Mouse (Mus musculus) liver, adult 2 months (tissue): ENCODE data around the gene Smtnl1. TPM values are rescaled to one million over a fixed set of nuclear protein-coding genes. Genes with fewer than 3 reads are reported as not detected.

Source experiments
- DNase-seq: peaks from one replicate; pipeline ENCODE4 v3.0.0-alpha.2; 2011; ENCODE audit warnings: low read depth, low spot score; ENCODE audit errors: extremely low read depth
- H3K27ac ChIP-seq: fragments of 200-500 bp; replicated peaks from 2 replicates; pipeline ENCODE4 v1.5.1; 2012; ENCODE audit warnings: low read depth, mild to moderate bottlenecking, control low read depth, inconsistent platforms, low read length; ENCODE audit not compliant: insufficient read depth
- H3K27me3 ChIP-seq: fragments of 200-500 bp; 2 replicates; pipeline ENCODE4 v1.6.1; 2012; ENCODE audit warnings: mild to moderate bottlenecking, moderate library complexity, low read length, inconsistent platforms; ENCODE audit not compliant: control insufficient read depth, insufficient read depth
- H3K36me3 ChIP-seq: fragments of 200-500 bp; 2 replicates; pipeline ENCODE4 v1.6.1; 2012; ENCODE audit warnings: low read length, inconsistent platforms; ENCODE audit not compliant: control insufficient read depth, insufficient read depth
- H3K4me1 ChIP-seq: fragments of 200-500 bp; 2 replicates; pipeline ENCODE4 v1.6.1; 2011; ENCODE audit warnings: low read length; ENCODE audit not compliant: control insufficient read depth, insufficient read depth
- H3K4me3 ChIP-seq: fragments of 200-500 bp; 2 replicates; pipeline ENCODE4 v1.5.1; 2011; ENCODE audit warnings: low read depth, mild to moderate bottlenecking, control low read depth, low read length, moderate library complexity; ENCODE audit not compliant: insufficient read depth
- H3K79me2 ChIP-seq: fragments of 200-500 bp; 2 replicates; pipeline ENCODE4 v1.6.1; 2012; ENCODE audit warnings: inconsistent platforms, mild to moderate bottlenecking, low read length, moderate library complexity; ENCODE audit not compliant: control insufficient read depth, insufficient read depth
- H3K9ac ChIP-seq: fragments of 200-500 bp; 2 replicates; pipeline ENCODE4 v1.6.1; 2012; ENCODE audit warnings: low read depth, mild to moderate bottlenecking, control low read depth, inconsistent platforms, low read length
- CTCF ChIP-seq: fragments of 200-500 bp; IDR thresholded peaks from 2 replicates; pipeline ENCODE4 v1.5.1; 2011; ENCODE audit warnings: low read depth, low read length, control low read depth
- POLR2A ChIP-seq: fragments of 200-500 bp; IDR thresholded peaks from 2 replicates; pipeline ENCODE4 v1.6.1; 2011; ENCODE audit warnings: low read length, control low read depth; ENCODE audit not compliant: insufficient read depth; ENCODE audit errors: extremely low read depth
- WGBS: fragments of 180-500 bp; shearing (Covaris S2); methylation state at CpG from one replicate; pipeline ENCODE4 v1.1.7; 2018; 5-methylcytosine and 5-hydroxymethylcytosine counted together
- polyA plus RNA-seq: library from polyadenylated mRNA; depleted of rRNA; stranded (reverse); fragments of >200 nt; gene quantifications from 2 replicates; pipeline ENCODE4 v1.2.3, GENCODE M21; 2012; rRNA removed
- total RNA-seq: library from RNA; depleted of rRNA; stranded (reverse); fragments of >200 nt; gene quantifications from 2 replicates; pipeline ENCODE4 v1.2.3, GENCODE M21; 2014; rRNA removed

Smtnl1 gene
- total RNA-seq (0.18 TPM in 1 of 2 replicates, not detected in the other), polyA plus RNA-seq (not detected in 2 replicates)

GRCm38 (mm10) chr2:84822552-84822951 lies at the start of gene Smtnl1:
Gene Smtnl1 (minus strand): TSS chr2:84822652.
- no peak within 1 kb of the TSS for H3K4me3 ChIP-seq
- no peak for DNase-seq
- no peaks in the 10 kb centered on the region for H3K27me3 ChIP-seq
- peaks cover 2% of the 10 kb centered on the region; the same call in 1 of the 2 replicates for H3K4me1 ChIP-seq
- H3K36me3 ChIP-seq = no peaks in the 10 kb centered on the region
- H3K9ac ChIP-seq = no peak within 1 kb of the TSS
- no peaks in the 10 kb centered on the region for H3K79me2 ChIP-seq
- TF ChIP-seq POLR2A (no peak), CTCF (no peak)
- H3K27ac ChIP-seq = no peak within 1 kb of the TSS
- whole genome bisulfite sequencing = 44% methylated on average over 13 of the region's 13 CpGs

- no peaks in the 10 kb centered on the region for H3K79me2 ChIP-seq
- no peak overlapping the region for H3K27ac ChIP-seq
- 57% methylated on average over 4 of the region's 4 CpGs for WGBS
- H3K9ac ChIP-seq = no peak overlapping the region
- TF ChIP-seq CTCF = peak; percentile 30; the same call in 1 of the 2 replicates
- TF ChIP-seq POLR2A = no peak
- no peaks in the 10 kb centered on the region for H3K4me1 ChIP-seq
- no peak overlapping the region for H3K4me3 ChIP-seq
- DNase-seq = no peak
- peaks cover 14% of the 10 kb centered on the region for H3K27me3 ChIP-seq
- H3K36me3 ChIP-seq = no peaks in the 10 kb centered on the region
Observed at GRCm38 (mm10) chr2:84870623-84871160, 48.2 kb upstream of the Smtnl1 start.

GRCm38 (mm10) chr2:84868977-84869376 lies 46.5 kb upstream of the Smtnl1 start:
- Histone ChIP-seq H3K9ac (no peak overlapping the region), H3K27ac (no peak overlapping the region), H3K4me3 (no peak overlapping the region), H3K27me3 (peaks cover 14% of the 10 kb centered on the region), H3K79me2 (no peaks in the 10 kb centered on the region), H3K4me1 (no peaks in the 10 kb centered on the region), H3K36me3 (no peaks in the 10 kb centered on the region)
- WGBS = 64% methylated on average over 2 of the region's 2 CpGs
- TF ChIP-seq CTCF = no peak
- no peak for DNase-seq

- Histone ChIP-seq H3K36me3 (no peaks in the 10 kb centered on the region), H3K27ac (no peak overlapping the region), H3K4me3 (no peak overlapping the region), H3K27me3 (peaks cover 14% of the 10 kb centered on the region), H3K9ac (no peak overlapping the region), H3K4me1 (no peaks in the 10 kb centered on the region), H3K79me2 (no peaks in the 10 kb centered on the region)
- DNase-seq = peak; percentile 41
- TF ChIP-seq POLR2A (no peak), CTCF (peak; percentile 91)
- 11% methylated on average over 5 of the region's 5 CpGs for WGBS
Observed at GRCm38 (mm10) chr2:84868521-84868943, 46.1 kb upstream of the Smtnl1 start.

- Histone ChIP-seq H3K4me3 (no peak overlapping the region), H3K4me1 (no peaks in the 10 kb centered on the region), H3K27me3 (peaks cover 11% of the 10 kb centered on the region), H3K9ac (no peak overlapping the region), H3K79me2 (no peaks in the 10 kb centered on the region), H3K36me3 (no peaks in the 10 kb centered on the region; the same call in 1 of the 2 replicates), H3K27ac (no peak overlapping the region)
- DNase-seq = no peak
- WGBS = 6% methylated on average over 47 of the region's 47 CpGs
- TF ChIP-seq CTCF = peak; percentile 79
- TF ChIP-seq POLR2A = no peak
Observed at GRCm38 (mm10) chr2:84865616-84866571, 43.4 kb upstream of the Smtnl1 start.
